ENCODE assay signal across 30 mouse cellular contexts in genomic region chr8:97015571-97015970, GRCm38 (mm10).
DNase-seq lines count a peak whose midpoint lies in the region; ATAC-seq and TF ChIP-seq lines count a peak whose summit lies in the region.
"Had no signal": no experiment of that assay in that cellular context is flagged by ENCODE, and none has a peak within 500 bp of the region (broad histone marks: within the 10 kb centered on the region; RNA-seq: fewer than 3 reads in every experiment).

No protein-coding gene starts in this region.

- TF ChIP-seq CTCF in lung, adult 2 months (IDR thresholded peaks at IDR 0.05; ENCODE audit: insufficient read depth, low read length) = no peak

- no peaks in the 10 kb centered on the region for H3K36me3 ChIP-seq in forebrain, embryonic 14.5 days (ENCODE audit: control insufficient read depth, insufficient read depth, low read length)
- H3K36me3 ChIP-seq in forebrain, embryonic 10.5 days (replicated peaks) = no peaks in the 10 kb centered on the region
- H3K36me3 ChIP-seq: embryonic facial prominence, embryonic 12.5 days; heart, embryonic 10.5 days; heart, embryonic 15.5 days; hindbrain, embryonic 12.5 days; intestine, embryonic 15.5 days; limb, embryonic 15.5 days; liver, embryonic 15.5 days; midbrain, embryonic 10.5 days; neural tube, embryonic 12.5 days had no signal

- TF ChIP-seq POLR2A in lung, adult 2 months (IDR thresholded peaks at IDR 0.05; ENCODE audit: borderline replicate concordance, extremely low read depth, low read depth, low read length) = no peak

- peak; percentile 35 for DNase-seq in adrenal gland, adult 2 months
- no peak for DNase-seq in adrenal gland, postnatal 25 days
- DNase-seq in forebrain, embryonic 14.5 days (ENCODE audit: low spot score) = peak; percentile 46
- DNase-seq in forebrain, embryonic 10.5 days (ENCODE audit: extremely low spot score, low spot score) = no peak
- DNase-seq in lung, postnatal 36 days = peak; percentile 1
- no peak for DNase-seq in lung, adult 2 months
- no peak for DNase-seq in spleen, postnatal 14 days (ENCODE audit: low spot score in 2 of 2)
- DNase-seq in frontal cortex, postnatal 14 days (ENCODE audit: low spot score in 2 of 2) = no peak
- DNase-seq: cerebellum, adult 8-10 months; cerebellum, postnatal 36 days; forebrain, postnatal 0 days; gastrocnemius, postnatal 10 days; kidney, adult 2 months; kidney, postnatal 36 days; lung, postnatal 14 days; right cerebral cortex, adult 18-20 months; thymus, adult 2 months; thymus, postnatal 36 days had no signal

- no peak overlapping the region for H3K4me3 ChIP-seq in forebrain, embryonic 14.5 days (ENCODE audit: low read depth, low read length)
- no peak overlapping the region for H3K4me3 ChIP-seq in forebrain, embryonic 10.5 days
- H3K4me3 ChIP-seq in lung, adult 2 months (replicated peaks; ENCODE audit: extremely low read depth, low read depth, low read length) = no peak overlapping the region
- H3K4me3 ChIP-seq: embryonic facial prominence, embryonic 12.5 days; heart, embryonic 10.5 days; heart, embryonic 15.5 days; hindbrain, embryonic 12.5 days; intestine, embryonic 15.5 days; limb, embryonic 15.5 days; liver, embryonic 15.5 days; midbrain, embryonic 10.5 days; myocyte; neural tube, embryonic 12.5 days had no signal

- no peaks in the 10 kb centered on the region for H3K27me3 ChIP-seq in forebrain, embryonic 14.5 days (replicated peaks; ENCODE audit: control insufficient read depth, insufficient read depth, low read length)
- H3K27me3 ChIP-seq in forebrain, embryonic 10.5 days (ENCODE audit: poor library complexity, severe bottlenecking) = no peaks in the 10 kb centered on the region
- H3K27me3 ChIP-seq: CH12.LX; embryonic facial prominence, embryonic 12.5 days; heart, embryonic 15.5 days; hindbrain, embryonic 12.5 days; intestine, embryonic 15.5 days; limb, embryonic 15.5 days; liver, embryonic 15.5 days; neural tube, embryonic 12.5 days had no signal

- H3K9ac ChIP-seq in forebrain, embryonic 14.5 days (ENCODE audit: low read length) = no peak overlapping the region
- H3K9ac ChIP-seq: embryonic facial prominence, embryonic 12.5 days; forebrain, postnatal 0 days; heart, embryonic 15.5 days; hindbrain, embryonic 12.5 days; intestine, embryonic 15.5 days; limb, embryonic 15.5 days; liver, embryonic 15.5 days; neural tube, embryonic 12.5 days had no signal

- no peak for ATAC-seq in forebrain, embryonic 14.5 days
- ATAC-seq: forebrain, postnatal 0 days; hindbrain, postnatal 0 days; intestine, embryonic 15.5 days had no signal

- no peak overlapping the region for H3K27ac ChIP-seq in forebrain, embryonic 14.5 days (ENCODE audit: low read depth, low read length)
- H3K27ac ChIP-seq in forebrain, embryonic 10.5 days = no peak overlapping the region
- H3K27ac ChIP-seq: embryonic facial prominence, embryonic 12.5 days; heart, embryonic 10.5 days; heart, embryonic 15.5 days; hindbrain, embryonic 12.5 days; hindbrain, postnatal 0 days; intestine, embryonic 15.5 days; limb, embryonic 15.5 days; liver, embryonic 15.5 days; midbrain, embryonic 10.5 days; neural tube, embryonic 12.5 days had no signal

- no peaks in the 10 kb centered on the region for H3K9me3 ChIP-seq in forebrain, embryonic 14.5 days (replicated peaks; ENCODE audit: control insufficient read depth, low read length)
- no peaks in the 10 kb centered on the region for H3K9me3 ChIP-seq in forebrain, embryonic 10.5 days
- H3K9me3 ChIP-seq: embryonic facial prominence, embryonic 12.5 days; heart, embryonic 10.5 days; heart, embryonic 15.5 days; hindbrain, embryonic 12.5 days; intestine, embryonic 15.5 days; limb, embryonic 15.5 days; liver, embryonic 15.5 days; midbrain, embryonic 10.5 days; neural tube, embryonic 12.5 days had no signal

- no peaks in the 10 kb centered on the region for H3K4me1 ChIP-seq in forebrain, embryonic 14.5 days (ENCODE audit: control insufficient read depth, insufficient read depth, low read length)
- no peaks in the 10 kb centered on the region for H3K4me1 ChIP-seq in forebrain, embryonic 10.5 days
- H3K4me1 ChIP-seq in lung, adult 2 months (ENCODE audit: control insufficient read depth, insufficient read depth, low read length) = no peaks in the 10 kb centered on the region
- H3K4me1 ChIP-seq: embryonic facial prominence, embryonic 12.5 days; heart, embryonic 10.5 days; heart, embryonic 15.5 days; hindbrain, embryonic 12.5 days; intestine, embryonic 15.5 days; limb, embryonic 15.5 days; liver, embryonic 15.5 days; midbrain, embryonic 10.5 days; neural tube, embryonic 12.5 days had no signal

- no peak overlapping the region for H3K4me2 ChIP-seq in forebrain, embryonic 14.5 days (ENCODE audit: low read length)
- H3K4me2 ChIP-seq: embryonic facial prominence, embryonic 12.5 days; heart, embryonic 15.5 days; hindbrain, embryonic 12.5 days; intestine, embryonic 15.5 days; limb, embryonic 15.5 days; liver, embryonic 15.5 days; neural tube, embryonic 12.5 days had no signal

Comparison
In these comparisons a context has a peak if more than half of its experiments do, and no peak if none do; other contexts are left out.
1. DNase-seq: peak in adrenal gland, adult 2 months (single experiment), forebrain, embryonic 14.5 days (single experiment) and lung, postnatal 36 days (single experiment); none in adrenal gland, postnatal 25 days (single experiment), forebrain, embryonic 10.5 days (single experiment), lung, adult 2 months (single experiment), spleen, postnatal 14 days (0 of 2) and frontal cortex, postnatal 14 days (0 of 2).